Mouse (Mus musculus): ENCODE data around the gene Plekha8.

The Plekha8 gene

GRCm38 (mm10) chr6:54693286-54693685, 98.4 kb downstream of the Plekha8 start:
- DNase-seq (ENCODE audit: extremely low spot score, low read depth, low spot score), result no peak

All from hindlimb bud, embryonic 11.5 days (tissue).